Mouse (Mus musculus) liver, postnatal 0 days (tissue): ENCODE data around the gene Dbh. TPM values are rescaled to one million over a fixed set of nuclear protein-coding genes. Genes with fewer than 3 reads are reported as not detected.

Source experiments
- ATAC-seq: fragments of 200-750 bp; cut with Nextera tagmentation; 2 replicates; pipeline ENCODE4 v1.8.0; 2017; ENCODE audit warnings: mild to moderate bottlenecking, moderate library complexity
- DNase-seq: peaks from one replicate; pipeline ENCODE4 v3.0.0-alpha.2; 2016
- H3K27ac ChIP-seq: fragments of 300-500 bp; sonication (generic); 2 replicates; pipeline ENCODE4 v1.5.1; 2014; ENCODE audit warnings: antibody characterized with exemption, moderate library complexity, mild to moderate bottlenecking, low read depth
- H3K27me3 ChIP-seq: fragments of 300-500 bp; sonication (generic); 2 replicates; pipeline ENCODE4 v1.6.1; 2014; ENCODE audit warnings: low read length, control low read depth, mixed read lengths; ENCODE audit not compliant: insufficient read depth
- H3K36me3 ChIP-seq: fragments of 300-500 bp; sonication (generic); replicated peaks from 2 replicates; pipeline ENCODE4 v1.6.1; 2014; ENCODE audit warnings: mild to moderate bottlenecking, control low read depth, low read length, moderate library complexity, mixed read lengths; ENCODE audit not compliant: insufficient read depth
- H3K4me1 ChIP-seq: fragments of 300-500 bp; sonication (generic); 2 replicates; pipeline ENCODE4 v1.6.1; 2014; ENCODE audit warnings: antibody characterized with exemption, mild to moderate bottlenecking, control low read depth; ENCODE audit not compliant: insufficient read depth
- H3K4me2 ChIP-seq: fragments of 300-500 bp; sonication (generic); 2 replicates; pipeline ENCODE4 v1.6.1; 2014; ENCODE audit warnings: low read depth, mild to moderate bottlenecking, low read length, moderate library complexity, mixed read lengths
- H3K4me3 ChIP-seq: fragments of 300-500 bp; sonication (generic); 2 replicates; pipeline ENCODE4 v1.5.1; 2014; ENCODE audit warnings: low read depth, low read length
- H3K9ac ChIP-seq: fragments of 300-500 bp; sonication (generic); replicated peaks from 2 replicates; pipeline ENCODE4 v1.6.1; 2014; ENCODE audit warnings: mild to moderate bottlenecking, moderate library complexity
- H3K9me3 ChIP-seq: fragments of 300-500 bp; sonication (generic); 2 replicates; pipeline ENCODE4 v1.6.1; 2016; ENCODE audit warnings: mild to moderate bottlenecking, control low read depth, low read length, mixed read lengths
- CTCF ChIP-seq: sonication (generic); IDR thresholded peaks from 2 replicates; pipeline ENCODE4 v1.5.1; 2016; ENCODE audit warnings: antibody characterized with exemption, low read depth
- EP300 ChIP-seq: IDR thresholded peaks from 2 replicates; pipeline ENCODE4 v1.6.1; 2016; ENCODE audit warnings: antibody characterized with exemption, low read depth, mild to moderate bottlenecking
- WGBS: fragments of 180-500 bp; shearing (Covaris S2); extraction: QIAGEN DNeasy Blood & Tissue Kit; methylation state at CpG from one replicate; pipeline ENCODE4 v1.1.7; 2014; ENCODE audit not compliant: insufficient replicate concordance; 5-methylcytosine and 5-hydroxymethylcytosine counted together
- polyA plus RNA-seq: library from polyadenylated mRNA; unstranded; fragments of >200 nt; fragmentation: Nextera tagmentation; extraction: Ambion mirVana; gene quantifications from 2 replicates; pipeline ENCODE4 v1.2.1, GENCODE M21; 2015

Gene Dbh
- polyA plus RNA-seq, 1 experiment from 2014 or later = not detected

DNA sequence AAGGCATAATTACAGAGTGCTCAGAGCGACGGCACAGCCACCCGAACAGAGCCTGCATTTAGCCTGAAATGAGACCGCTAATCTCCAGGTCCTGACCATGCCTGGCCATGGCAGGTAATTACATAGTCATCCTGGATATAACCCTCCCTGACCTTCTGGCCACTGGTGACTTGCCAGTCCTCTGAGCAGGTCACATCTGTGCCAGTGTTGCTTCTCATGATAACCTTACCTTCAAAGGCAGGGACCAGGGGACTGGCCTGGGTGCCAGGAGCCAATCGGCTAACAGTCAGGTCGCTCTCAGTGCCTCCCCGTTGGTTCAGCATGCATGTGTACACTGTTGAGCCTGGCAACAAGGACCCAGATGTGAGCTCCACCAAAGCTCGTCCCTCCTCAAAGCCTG lies 53.5 kb downstream of the Dbh start:
- H3K27me3 ChIP-seq = no peaks in the 10 kb centered on the region
- H3K9me3 ChIP-seq = no peaks in the 10 kb centered on the region
- WGBS = 79% methylated on average over 8 of the region's 8 CpGs
- H3K36me3 ChIP-seq = peaks cover 11% of the 10 kb centered on the region
- no peaks in the 10 kb centered on the region for H3K4me1 ChIP-seq
- H3K9ac ChIP-seq = no peak overlapping the region
- no peak for TF ChIP-seq CTCF
- TF ChIP-seq EP300 = no peak
- H3K27ac ChIP-seq = no peak overlapping the region
- no peak overlapping the region for H3K4me3 ChIP-seq
- DNase-seq = no peak
- H3K4me2 ChIP-seq = no peak overlapping the region
- 0 out of 2 replicates have a peak, but pooled peaks have one; percentile 2 for ATAC-seq

- no peaks in the 10 kb centered on the region for H3K9me3 ChIP-seq
- no peak overlapping the region for H3K9ac ChIP-seq
- no peak overlapping the region for H3K4me2 ChIP-seq
- H3K4me1 ChIP-seq = 0 out of 2 replicates have a peak, but pooled peaks cover 3% of the 10 kb centered on the region
- DNase-seq (no peak), ATAC-seq (no peak)
- no peak for TF ChIP-seq CTCF
- no peak for TF ChIP-seq EP300
- H3K27ac ChIP-seq = no peak overlapping the region
- WGBS = 75% methylated on average over 7 of the region's 7 CpGs
- H3K36me3 ChIP-seq = peaks cover 25% of the 10 kb centered on the region
- no peaks in the 10 kb centered on the region for H3K27me3 ChIP-seq
- no peak overlapping the region for H3K4me3 ChIP-seq
These were observed 58.0 kb downstream of the Dbh start for GRCm38 (mm10) chr2:27223012-27223421.

GRCm38 (mm10) chr2:27226572-27226971 lies 61.5 kb downstream of the Dbh start:
- DNase-seq = no peak
- no peak overlapping the region for H3K4me2 ChIP-seq
- TF ChIP-seq EP300 (no peak), CTCF (no peak)
- no peak for ATAC-seq
- peaks cover 26% of the 10 kb centered on the region for H3K36me3 ChIP-seq
- 68% methylated on average over 7 of the region's 7 CpGs for WGBS
- H3K9ac ChIP-seq = no peak overlapping the region
- H3K9me3 ChIP-seq = no peaks in the 10 kb centered on the region
- no peak overlapping the region for H3K27ac ChIP-seq
- no peaks in the 10 kb centered on the region for H3K27me3 ChIP-seq
- H3K4me3 ChIP-seq = no peak overlapping the region
- H3K4me1 ChIP-seq = 0 out of 2 replicates have a peak, but pooled peaks cover 3% of the 10 kb centered on the region

DNA sequence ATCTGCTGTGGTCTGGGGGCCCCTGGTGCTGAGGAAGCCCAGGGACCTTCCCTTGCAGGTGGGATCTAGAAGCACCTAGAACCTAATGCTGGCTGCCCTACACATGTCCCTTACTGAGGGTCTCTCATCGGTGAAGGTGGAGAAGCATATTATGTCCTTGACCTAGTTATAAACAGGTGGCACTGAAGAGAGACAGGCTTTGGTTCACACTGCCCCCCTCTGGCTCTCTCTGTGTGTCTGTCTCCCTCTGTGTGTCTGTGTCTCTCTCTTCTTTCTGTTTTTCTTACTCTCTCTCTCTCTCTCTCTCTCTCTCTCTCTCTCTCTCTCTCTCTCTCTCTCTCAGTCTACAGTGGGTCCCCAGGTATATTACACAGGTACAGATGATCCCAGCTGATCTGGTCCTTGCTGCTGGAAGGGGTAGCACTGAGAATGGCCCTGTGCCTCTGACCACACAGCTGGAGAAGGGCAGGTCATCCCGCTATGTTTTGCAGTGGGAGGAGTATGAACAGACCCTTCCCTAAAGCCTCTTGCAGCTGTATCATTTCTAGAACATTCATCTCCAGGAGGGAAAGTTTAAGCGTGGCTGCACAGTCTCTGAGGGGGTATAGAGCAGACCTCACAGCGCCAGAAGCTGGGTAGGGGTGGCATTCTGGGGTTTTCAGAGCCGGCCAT lies 63.9 kb downstream of the Dbh start:
- DNase-seq (no peak), ATAC-seq (no peak)
- H3K9me3 ChIP-seq = no peaks in the 10 kb centered on the region
- H3K27ac ChIP-seq = no peak overlapping the region
- no peak overlapping the region for H3K4me2 ChIP-seq
- H3K4me1 ChIP-seq = peaks cover 16% of the 10 kb centered on the region
- WGBS = 79% methylated on average over 5 of the region's 5 CpGs
- 0 out of 2 replicates have a peak, but pooled peaks have one; percentile 13 for TF ChIP-seq CTCF
- TF ChIP-seq EP300 = no peak
- no peak overlapping the region for H3K9ac ChIP-seq
- H3K27me3 ChIP-seq = no peaks in the 10 kb centered on the region
- H3K4me3 ChIP-seq = no peak overlapping the region
- peaks cover 32% of the 10 kb centered on the region for H3K36me3 ChIP-seq

GRCm38 (mm10) chr2:27229481-27230105 lies 64.6 kb downstream of the Dbh start:
- 85% methylated on average over 2 of the region's 2 CpGs for WGBS
- H3K4me2 ChIP-seq = no peak overlapping the region
- no peak for DNase-seq
- no peak overlapping the region for H3K9ac ChIP-seq
- peaks cover 34% of the 10 kb centered on the region for H3K36me3 ChIP-seq
- H3K4me3 ChIP-seq = no peak overlapping the region
- ATAC-seq = no peak
- H3K27ac ChIP-seq = no peak overlapping the region
- no peaks in the 10 kb centered on the region for H3K9me3 ChIP-seq
- TF ChIP-seq CTCF (no peak), EP300 (no peak)
- no peaks in the 10 kb centered on the region for H3K27me3 ChIP-seq
- H3K4me1 ChIP-seq = peaks cover 16% of the 10 kb centered on the region

DNA sequence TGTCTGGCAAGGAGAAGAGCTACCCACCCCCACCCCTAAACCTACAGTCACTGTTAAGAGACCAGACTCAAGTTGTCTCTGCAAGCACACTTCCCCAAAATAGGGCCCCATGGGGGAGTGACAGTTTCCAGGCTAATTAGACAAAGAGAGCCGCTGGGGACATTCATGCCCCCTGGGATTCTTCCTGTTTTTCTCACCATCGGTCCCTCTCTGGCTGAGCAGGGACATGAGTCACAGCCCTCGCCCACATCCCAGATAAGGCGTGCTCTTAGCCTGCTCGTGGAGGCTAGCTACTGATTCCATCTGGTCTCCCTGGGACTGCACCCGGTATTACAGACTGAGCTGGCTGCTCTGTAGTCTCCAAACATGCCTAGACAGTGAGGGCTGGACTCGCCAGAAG lies 67.3 kb downstream of the Dbh start:
- DNase-seq = peak; percentile 63
- Histone ChIP-seq H3K36me3 (peaks cover 23% of the 10 kb centered on the region), H3K4me1 (peaks cover 13% of the 10 kb centered on the region), H3K4me3 (no peak overlapping the region), H3K9ac (no peak overlapping the region), H3K4me2 (no peak overlapping the region), H3K9me3 (no peaks in the 10 kb centered on the region), H3K27me3 (no peaks in the 10 kb centered on the region), H3K27ac (peak overlapping the region; percentile 41; the same call in 1 of the 2 replicates)
- WGBS = 22% methylated on average over 7 of the region's 7 CpGs
- no peak for TF ChIP-seq CTCF
- no peak; the same call in 1 of the 2 replicates for TF ChIP-seq EP300
- ATAC-seq = peak; percentile 49; the same call in 1 of the 2 replicates

Other genes starting within 250 kb of the Dbh start
- 14.6 and 15.3 TPM in 2 replicates for gene Surf2, start 248.9 kb upstream of the Dbh start, polyA plus RNA-seq
- 29.8 and 30.1 TPM in 2 replicates for gene Surf1, start 248.7 kb upstream of the Dbh start, polyA plus RNA-seq
- gene Surf4, start 231.3 kb upstream of the Dbh start, polyA plus RNA-seq = 105 and 112 TPM in 2 replicates
- gene Stkld1, start 231.2 kb upstream of the Dbh start, polyA plus RNA-seq = 0.06 TPM in 1 of 2 replicates, not detected in the other
- 13.7 and 14.2 TPM in 2 replicates for gene Rexo4, start 200.8 kb upstream of the Dbh start, polyA plus RNA-seq
- 1.7 and 1.9 TPM in 2 replicates for gene Adamts13, start 191.8 kb upstream of the Dbh start, polyA plus RNA-seq
- gene Cacfd1, start 155.3 kb upstream of the Dbh start, polyA plus RNA-seq = 21.1 and 23.5 TPM in 2 replicates
- 0.31 and 0.47 TPM in 2 replicates for gene Slc2a6, start 137.2 kb upstream of the Dbh start, polyA plus RNA-seq
- gene Mymk, start 93.1 kb upstream of the Dbh start, polyA plus RNA-seq = 0.49 TPM in 1 of 2 replicates, not detected in the other
- gene Adamtsl2, start 85.9 kb upstream of the Dbh start, polyA plus RNA-seq = 1.1 and 1.2 TPM in 2 replicates
- not detected in 2 replicates for gene Fam163b, start 22.7 kb upstream of the Dbh start, polyA plus RNA-seq
- gene Sardh, start 83.1 kb downstream of the Dbh start, polyA plus RNA-seq = 145 and 152 TPM in 2 replicates